Mouse (Mus musculus) kidney, embryonic 16.5 days (tissue): ENCODE measurements at regions not wholly inside any gene's neighbourhood (a gene's known extent, or its start where the extent isn't known, plus 50 kb on each side); places are given as distances from the start of the nearest gene placed in this dataset.

Source experiments
- ATAC-seq: fragments of 200-750 bp; cut with Nextera tagmentation; 2 replicates; pipeline ENCODE4 v1.8.0; 2017; ENCODE audit warnings: moderate TSS enrichment; ENCODE audit not compliant: low FRiP score, low TSS enrichment
- H3K27ac ChIP-seq: fragments of 300-500 bp; sonication (generic); 2 replicates; pipeline ENCODE4 v1.5.1; 2014; ENCODE audit warnings: low read length
- H3K27me3 ChIP-seq: fragments of 300-500 bp; sonication (generic); 2 replicates; pipeline ENCODE4 v1.6.1; 2014; ENCODE audit warnings: low read length, control low read depth, mixed read lengths; ENCODE audit not compliant: insufficient read depth
- H3K36me3 ChIP-seq: fragments of 300-500 bp; sonication (generic); 2 replicates; pipeline ENCODE4 v1.6.1; 2014; ENCODE audit warnings: low read length, control low read depth, mixed read lengths; ENCODE audit not compliant: insufficient read depth
- H3K4me1 ChIP-seq: fragments of 300-500 bp; sonication (generic); 2 replicates; pipeline ENCODE4 v1.6.1; 2014; ENCODE audit warnings: low read length, control low read depth, mixed read lengths; ENCODE audit not compliant: insufficient read depth
- H3K4me2 ChIP-seq: fragments of 300-500 bp; sonication (generic); replicated peaks from 2 replicates; pipeline ENCODE4 v1.6.1; 2014; ENCODE audit warnings: low read depth, low read length
- H3K4me3 ChIP-seq: fragments of 300-500 bp; sonication (generic); 2 replicates; pipeline ENCODE4 v1.5.1; 2014; ENCODE audit warnings: mild to moderate bottlenecking, low read length
- H3K9ac ChIP-seq: fragments of 300-500 bp; sonication (generic); replicated peaks from 2 replicates; pipeline ENCODE4 v1.6.1; 2014; ENCODE audit warnings: low read length
- H3K9me3 ChIP-seq: fragments of 300-500 bp; sonication (generic); 2 replicates; pipeline ENCODE4 v1.6.1; 2016; ENCODE audit warnings: low read length, control low read depth
- WGBS: fragments of 180-500 bp; shearing (Covaris S2); extraction: QIAGEN DNeasy Blood & Tissue Kit; methylation state at CpG from one replicate; pipeline ENCODE4 v1.1.7; 2014; 5-methylcytosine and 5-hydroxymethylcytosine counted together

GRCm38 (mm10) chr9:30314355-30315171, 112.3 kb upstream of the Snx19 start:
- WGBS: 40% methylated on average over 15 of the region's 15 CpGs
- H3K4me3 ChIP-seq: peak overlapping the region; percentile 8
- H3K36me3 ChIP-seq: no peaks in the 10 kb centered on the region
- H3K27me3 ChIP-seq: no peaks in the 10 kb centered on the region
- H3K9me3 ChIP-seq: no peaks in the 10 kb centered on the region
- ATAC-seq: peak; percentile 90
- peak overlapping the region; percentile 37 for H3K4me2 ChIP-seq
- no peak overlapping the region for H3K9ac ChIP-seq
- peak overlapping the region; percentile 58; the same call in 1 of the 2 replicates for H3K27ac ChIP-seq
- H3K4me1 ChIP-seq: peaks cover 5% of the 10 kb centered on the region; the same call in 1 of the 2 replicates

- WGBS: 29% methylated on average over 6 of the region's 6 CpGs
- H3K27me3 ChIP-seq: no peaks in the 10 kb centered on the region
- no peaks in the 10 kb centered on the region for H3K9me3 ChIP-seq
- no peak for ATAC-seq
- peak overlapping the region; percentile 8 for H3K4me3 ChIP-seq
- H3K4me1 ChIP-seq: peaks cover 5% of the 10 kb centered on the region; the same call in 1 of the 2 replicates
- H3K27ac ChIP-seq: peak overlapping the region; percentile 58; the same call in 1 of the 2 replicates
- H3K36me3 ChIP-seq: no peaks in the 10 kb centered on the region
- H3K9ac ChIP-seq: no peak overlapping the region
- peak overlapping the region; percentile 37 for H3K4me2 ChIP-seq
Observed at GRCm38 (mm10) chr9:30315172-30315644, 111.7 kb upstream of the Snx19 start.

GRCm38 (mm10) chr9:30344866-30345265, 82.0 kb upstream of the Snx19 start:
- no peak for ATAC-seq
- H3K27ac ChIP-seq: no peak overlapping the region
- H3K4me2 ChIP-seq: no peak overlapping the region
- WGBS: 79% methylated on average over 2 of the region's 2 CpGs
- no peak overlapping the region for H3K4me3 ChIP-seq
- H3K9ac ChIP-seq: no peak overlapping the region
- no peaks in the 10 kb centered on the region for H3K36me3 ChIP-seq
- H3K9me3 ChIP-seq: no peaks in the 10 kb centered on the region
- no peaks in the 10 kb centered on the region for H3K4me1 ChIP-seq
- no peaks in the 10 kb centered on the region for H3K27me3 ChIP-seq

GRCm38 (mm10) chr9:30353965-30354364, 72.9 kb upstream of the Snx19 start:
- Histone ChIP-seq H3K4me1 (no peaks in the 10 kb centered on the region), H3K27ac (no peak overlapping the region), H3K4me2 (no peak overlapping the region), H3K27me3 (no peaks in the 10 kb centered on the region), H3K9ac (no peak overlapping the region), H3K9me3 (no peaks in the 10 kb centered on the region), H3K4me3 (no peak overlapping the region), H3K36me3 (no peaks in the 10 kb centered on the region)
- no peak for ATAC-seq
- 58% methylated on average over 4 of the region's 4 CpGs for WGBS

GRCm38 (mm10) chr9:30355642-30356041, 71.3 kb upstream of the Snx19 start:
- no peak for ATAC-seq
- H3K27ac ChIP-seq: no peak overlapping the region
- H3K9ac ChIP-seq: no peak overlapping the region

GRCm38 (mm10) chr9:30369554-30370440, 57.1 kb upstream of the Snx19 start:
- WGBS: 52% methylated on average over 11 of the region's 11 CpGs
- Histone ChIP-seq H3K9me3 (no peaks in the 10 kb centered on the region), H3K4me3 (no peak overlapping the region), H3K27me3 (no peaks in the 10 kb centered on the region), H3K4me1 (0 out of 2 replicates have a peak, but pooled peaks cover 3% of the 10 kb centered on the region), H3K36me3 (no peaks in the 10 kb centered on the region), H3K9ac (no peak overlapping the region), H3K4me2 (no peak overlapping the region), H3K27ac (no peak overlapping the region)
- ATAC-seq: no peak

More at GRCm38 (mm10) chr9:30355642-30356041, 71.3 kb upstream of the Snx19 start:
- Histone ChIP-seq H3K36me3 (no peaks in the 10 kb centered on the region), H3K4me2 (no peak overlapping the region), H3K4me1 (no peaks in the 10 kb centered on the region), H3K9me3 (no peaks in the 10 kb centered on the region), H3K27me3 (no peaks in the 10 kb centered on the region), H3K4me3 (no peak overlapping the region)
- WGBS: 95% methylated on average over 2 of the region's 2 CpGs

GRCm38 (mm10) chr9:30370789-30371188, 56.1 kb upstream of the Snx19 start:
- no peak overlapping the region for H3K9ac ChIP-seq
- no peak for ATAC-seq
- H3K9me3 ChIP-seq: no peaks in the 10 kb centered on the region
- no peak overlapping the region for H3K27ac ChIP-seq
- 77% methylated on average over 2 of the region's 2 CpGs for WGBS
- no peak overlapping the region for H3K4me3 ChIP-seq
- no peak overlapping the region for H3K4me2 ChIP-seq
- H3K4me1 ChIP-seq: 0 out of 2 replicates have a peak, but pooled peaks cover 3% of the 10 kb centered on the region
- no peaks in the 10 kb centered on the region for H3K27me3 ChIP-seq
- H3K36me3 ChIP-seq: no peaks in the 10 kb centered on the region

- Histone ChIP-seq H3K27me3 (no peaks in the 10 kb centered on the region), H3K9me3 (no peaks in the 10 kb centered on the region), H3K4me3 (no peak overlapping the region), H3K9ac (no peak overlapping the region), H3K36me3 (no peaks in the 10 kb centered on the region), H3K4me1 (no peaks in the 10 kb centered on the region), H3K4me2 (no peak overlapping the region), H3K27ac (no peak overlapping the region)
- WGBS: 65% methylated on average over 3 of the region's 3 CpGs
- no peak for ATAC-seq
Observed at GRCm38 (mm10) chr9:30376908-30377307, 50.0 kb upstream of the Snx19 start.
